Mouse (Mus musculus) hindbrain, embryonic 12.5 days (tissue): ENCODE results near the gene Smarcd1. TPM values are rescaled to one million over a fixed set of nuclear protein-coding genes. Genes with fewer than 3 reads are reported as not detected.
A peak's percentile ranks its signal among the peaks of the same experiment; 100 is the strongest.
"Not testable (repeated sequence)": the region's sequence is repeated elsewhere in the genome, so short reads cannot be mapped to it uniquely, and the experiment has no call there.

ENCODE experiments used
- ATAC-seq: fragments of 200-750 bp; cut with Nextera tagmentation; 2 replicates; pipeline ENCODE4 v1.8.0; 2017; ENCODE audit warnings: moderate TSS enrichment; ENCODE audit not compliant: low FRiP score
- H3K27ac ChIP-seq: fragments of 300-500 bp; sonication (generic); 2 replicates; pipeline ENCODE4 v1.5.1; 2016; ENCODE audit warnings: mild to moderate bottlenecking
- H3K27me3 ChIP-seq: fragments of 300-500 bp; sonication (generic); 2 replicates; pipeline ENCODE4 v1.6.1; 2016; ENCODE audit warnings: mild to moderate bottlenecking
- H3K36me3 ChIP-seq: fragments of 300-500 bp; sonication (generic); 2 replicates; pipeline ENCODE4 v1.6.1; 2016; ENCODE audit warnings: mild to moderate bottlenecking
- H3K4me1 ChIP-seq: fragments of 300-500 bp; sonication (generic); 2 replicates; pipeline ENCODE4 v1.6.1; 2016
- H3K4me2 ChIP-seq: fragments of 300-500 bp; sonication (generic); replicated peaks from 2 replicates; pipeline ENCODE4 v1.6.1; 2016; ENCODE audit warnings: mild to moderate bottlenecking
- H3K4me3 ChIP-seq: fragments of 300-500 bp; sonication (generic); 2 replicates; pipeline ENCODE4 v1.5.1; 2016; ENCODE audit warnings: mild to moderate bottlenecking
- H3K9ac ChIP-seq: fragments of 300-500 bp; sonication (generic); 2 replicates; pipeline ENCODE4 v1.6.1; 2016; ENCODE audit warnings: mild to moderate bottlenecking, moderate library complexity
- H3K9me3 ChIP-seq: fragments of 300-500 bp; sonication (generic); replicated peaks from 2 replicates; pipeline ENCODE4 v1.6.1; 2016; ENCODE audit warnings: mild to moderate bottlenecking
- WGBS: fragments of 180-500 bp; shearing (Covaris S2); methylation state at CpG from one replicate; pipeline ENCODE4 v1.1.7; 2016; 5-methylcytosine and 5-hydroxymethylcytosine counted together
- polyA plus RNA-seq: library from polyadenylated mRNA; unstranded; fragments of >200 nt; fragmentation: Nextera tagmentation; extraction: Ambion mirVana; gene quantifications from 2 replicates; pipeline ENCODE4 v1.2.1, GENCODE M21; 2016

Gene Smarcd1
- polyA plus RNA-seq, 1 experiment from 2014 or later, result 123 TPM

DNA sequence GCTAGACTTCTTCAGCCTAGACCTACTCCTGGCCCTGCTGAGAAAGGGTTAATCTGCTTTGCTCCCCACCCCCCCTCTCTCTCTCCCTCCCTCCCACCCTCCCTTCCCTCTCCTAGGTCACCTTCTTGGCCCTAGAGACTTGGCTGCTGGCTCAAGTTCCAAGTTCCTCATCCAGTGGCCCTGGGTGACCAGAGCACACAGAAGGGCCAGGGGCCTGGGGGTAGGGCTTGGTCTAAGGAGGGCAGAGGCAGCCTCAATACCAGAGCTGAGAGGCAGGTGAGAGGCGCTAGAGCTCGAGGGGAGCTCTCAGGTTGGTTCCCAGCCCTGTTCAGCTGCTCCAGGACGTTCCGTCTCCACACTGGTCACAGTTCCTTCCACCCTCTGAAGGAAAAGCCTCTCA lies 11.0 kb upstream of the Smarcd1 start:
- H3K4me1 ChIP-seq, result peaks cover 31% of the 10 kb centered on the region
- no peak overlapping the region for H3K9ac ChIP-seq
- no peaks in the 10 kb centered on the region for H3K9me3 ChIP-seq
- ATAC-seq, result 0 out of 2 replicates have a peak, but pooled peaks have one; percentile 11
- no peak overlapping the region for H3K4me2 ChIP-seq
- H3K4me3 ChIP-seq, result no peak overlapping the region
- no peaks in the 10 kb centered on the region for H3K27me3 ChIP-seq
- H3K36me3 ChIP-seq, result peaks cover 8% of the 10 kb centered on the region
- WGBS, result 24% methylated on average over 4 of the region's 4 CpGs
- peak overlapping the region; percentile 17; the same call in 1 of the 2 replicates for H3K27ac ChIP-seq

DNA sequence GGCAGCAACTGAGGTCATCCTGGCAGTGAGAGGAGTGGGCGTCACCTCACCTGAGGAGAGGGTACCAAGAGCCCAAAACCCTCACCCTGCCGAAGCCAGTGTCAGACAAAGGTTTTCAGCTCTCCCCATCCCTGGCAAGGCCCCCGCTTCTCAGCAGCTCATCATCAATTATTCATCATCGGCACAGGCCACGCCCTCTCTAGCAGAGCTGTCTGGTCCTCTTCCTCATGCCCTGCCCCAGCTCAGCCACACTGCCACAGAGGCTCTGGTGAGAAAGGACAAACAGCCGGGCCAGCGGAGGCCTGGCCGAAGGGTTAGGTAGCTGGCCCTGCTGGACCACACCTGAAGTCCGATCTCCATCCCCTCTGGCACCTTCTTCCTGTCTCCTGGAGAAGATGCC lies 10.0 kb upstream of the Smarcd1 start:
- 47% methylated on average over 9 of the region's 9 CpGs for WGBS
- no peaks in the 10 kb centered on the region for H3K9me3 ChIP-seq
- H3K4me1 ChIP-seq, result peaks cover 31% of the 10 kb centered on the region
- peak overlapping the region; percentile 62 for H3K27ac ChIP-seq
- no peak overlapping the region for H3K4me3 ChIP-seq
- H3K9ac ChIP-seq, result peak overlapping the region; percentile 43
- ATAC-seq, result peak; percentile 62
- peaks cover 7% of the 10 kb centered on the region; the same call in 1 of the 2 replicates for H3K27me3 ChIP-seq
- peak overlapping the region; percentile 22 for H3K4me2 ChIP-seq
- peaks cover 17% of the 10 kb centered on the region for H3K36me3 ChIP-seq

DNA sequence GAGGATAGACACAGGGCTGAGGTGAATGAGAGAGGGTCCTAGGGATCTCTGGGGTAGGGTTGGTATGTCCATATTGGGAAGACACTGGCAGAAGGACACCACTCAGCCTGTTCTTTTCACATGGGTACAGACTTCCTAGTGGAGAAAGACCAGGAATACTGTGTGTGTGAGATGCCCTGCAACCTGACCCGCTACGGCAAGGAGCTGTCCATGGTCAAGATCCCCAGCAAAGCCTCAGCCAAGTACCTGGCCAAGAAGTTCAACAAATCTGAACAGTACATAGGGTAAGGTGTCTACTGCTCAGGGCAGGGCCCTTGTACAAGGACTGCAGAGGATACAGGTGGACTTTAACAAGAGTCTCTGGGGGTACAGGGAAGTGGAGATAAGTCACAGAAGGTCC lies 4.6 kb upstream of the Smarcd1 start:
- Histone ChIP-seq H3K4me1 (peaks cover 11% of the 10 kb centered on the region), H3K9ac (no peak overlapping the region), H3K9me3 (no peaks in the 10 kb centered on the region), H3K27me3 (peaks cover 7% of the 10 kb centered on the region; the same call in 1 of the 2 replicates), H3K36me3 (peaks cover 45% of the 10 kb centered on the region), H3K4me3 (no peak overlapping the region), H3K4me2 (no peak overlapping the region), H3K27ac (no peak overlapping the region)
- 33% methylated on average over 2 of the region's 2 CpGs for WGBS
- ATAC-seq, result no peak

DNA sequence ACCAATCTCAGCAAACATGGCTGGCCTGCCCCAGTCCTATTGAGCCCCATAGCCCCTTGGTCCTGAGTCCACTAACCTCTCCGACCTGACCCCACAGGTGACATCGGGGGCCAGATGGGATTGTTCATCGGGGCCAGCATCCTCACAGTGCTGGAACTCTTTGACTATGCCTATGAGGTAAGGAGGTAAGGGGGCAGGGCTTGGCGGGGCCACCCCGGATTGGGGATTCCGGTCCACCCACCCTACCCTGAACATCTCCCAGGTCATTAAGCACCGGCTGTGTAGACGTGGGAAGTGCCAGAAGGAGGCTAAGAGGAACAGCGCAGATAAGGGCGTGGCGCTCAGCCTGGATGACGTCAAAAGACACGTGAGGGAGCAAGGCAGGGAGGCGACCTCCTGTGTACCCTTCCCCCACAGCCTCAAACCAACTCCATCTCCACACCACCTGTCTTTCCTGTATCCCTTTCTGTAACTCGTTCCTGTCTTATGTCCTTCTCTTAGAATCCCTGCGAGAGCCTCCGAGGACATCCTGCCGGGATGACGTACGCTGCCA lies 3.3 kb upstream of the Smarcd1 start:
- Histone ChIP-seq H3K27ac (no peak overlapping the region), H3K9ac (peak overlapping the region; percentile 35; the same call in 1 of the 2 replicates), H3K27me3 (peaks cover 7% of the 10 kb centered on the region; the same call in 1 of the 2 replicates), H3K36me3 (peaks cover 45% of the 10 kb centered on the region), H3K9me3 (no peaks in the 10 kb centered on the region), H3K4me1 (peaks cover 19% of the 10 kb centered on the region), H3K4me2 (no peak overlapping the region), H3K4me3 (no peak overlapping the region)
- ATAC-seq, result no peak
- 38% methylated on average over 20 of the region's 20 CpGs for WGBS

DNA sequence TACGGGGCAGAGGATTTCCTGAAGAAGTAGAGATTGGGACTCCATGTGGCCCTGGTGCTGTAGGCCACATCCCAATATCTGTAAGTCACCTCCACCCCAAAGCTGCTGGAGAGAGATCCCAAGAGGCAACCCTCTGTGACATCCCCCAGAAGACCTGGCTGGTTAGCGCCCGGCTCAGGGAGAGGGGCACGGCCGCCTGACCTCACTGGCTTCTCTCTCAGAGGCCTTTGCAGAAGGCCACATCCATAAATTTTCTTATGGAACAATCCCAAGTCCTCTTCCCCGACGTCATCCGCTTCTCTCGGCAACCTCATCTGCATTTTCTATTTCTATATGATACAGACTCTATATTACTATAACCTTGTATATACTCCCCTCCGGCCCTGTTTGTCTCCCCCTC lies 2.2 kb upstream of the Smarcd1 start:
- WGBS, result 87% methylated on average over 10 of the region's 10 CpGs

DNA sequence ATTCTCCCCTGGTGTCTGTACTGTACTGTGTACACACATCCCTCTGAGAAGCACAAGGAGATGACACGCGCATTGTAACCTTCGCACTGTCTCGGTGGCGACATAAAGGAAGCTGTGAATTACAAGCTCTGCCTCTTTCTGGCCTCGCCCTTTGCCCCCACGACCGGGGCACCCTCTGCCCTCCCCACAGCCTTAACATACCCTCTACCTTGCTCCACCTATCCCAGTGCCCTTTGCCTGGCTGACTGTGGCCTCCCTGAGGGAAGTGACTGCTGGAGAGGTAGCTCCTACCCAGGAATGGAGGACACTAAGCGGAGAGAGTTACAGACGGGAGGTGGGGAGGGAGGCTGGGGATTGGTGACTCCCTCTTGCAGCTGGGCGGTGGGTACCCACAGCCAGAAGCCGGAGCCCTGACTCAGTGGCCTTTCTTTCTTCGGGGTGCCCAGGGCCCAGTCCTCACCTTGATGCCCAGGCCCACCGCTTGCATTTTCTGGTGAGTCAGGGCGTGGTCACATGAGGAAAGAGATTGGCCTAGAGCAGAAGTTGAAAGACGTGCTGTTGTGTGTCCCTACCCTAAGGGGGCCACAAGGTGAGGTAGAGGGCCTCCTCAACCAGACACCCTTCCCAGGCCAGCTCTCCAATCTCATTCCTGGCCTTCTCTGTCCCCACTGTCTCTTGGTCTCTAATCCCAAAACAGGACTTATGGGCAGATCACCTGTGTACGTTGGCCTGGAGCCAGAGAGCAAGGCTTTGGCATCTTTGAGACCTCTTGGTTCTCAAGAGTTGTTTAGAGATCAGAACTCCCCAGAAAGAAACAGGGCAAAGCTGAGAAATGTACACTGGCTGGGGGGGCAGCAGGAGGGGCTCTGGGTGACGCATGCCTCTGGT lies 1.5 kb upstream of the Smarcd1 start:
- WGBS, result 88% methylated on average over 18 of the region's 18 CpGs
- Histone ChIP-seq H3K27ac (no peak overlapping the region), H3K9ac (peak overlapping the region; percentile 1; the same call in 1 of the 2 replicates)

More for the DNA sequence above, 2.2 kb upstream of the Smarcd1 start:
- peaks cover 7% of the 10 kb centered on the region; the same call in 1 of the 2 replicates for H3K27me3 ChIP-seq
- H3K4me3 ChIP-seq, result no peak overlapping the region
- H3K27ac ChIP-seq, result no peak overlapping the region
- no peaks in the 10 kb centered on the region for H3K9me3 ChIP-seq
- H3K4me1 ChIP-seq, result peaks cover 26% of the 10 kb centered on the region
- no peak for ATAC-seq
- peaks cover 54% of the 10 kb centered on the region for H3K36me3 ChIP-seq
- H3K9ac ChIP-seq, result peak overlapping the region; percentile 1; the same call in 1 of the 2 replicates
- no peak overlapping the region for H3K4me2 ChIP-seq

DNA sequence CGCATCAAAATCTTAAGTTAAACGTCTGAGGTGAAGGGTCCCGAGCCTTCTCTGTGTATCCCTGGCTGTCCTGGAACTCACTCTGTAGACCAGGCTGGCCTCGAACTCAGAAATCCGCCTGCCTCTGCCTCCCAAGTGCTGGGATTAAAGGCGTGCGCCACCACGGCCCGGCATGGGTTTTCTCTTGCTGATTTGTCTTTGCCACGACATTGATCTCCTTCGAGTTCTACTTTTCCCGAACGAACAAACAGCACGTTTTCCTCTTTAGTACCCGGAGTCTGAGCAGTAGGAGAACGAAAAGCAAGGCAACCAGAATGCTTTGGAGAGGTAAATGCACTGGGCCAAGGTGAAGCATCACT lies 310 bp upstream of the Smarcd1 start:
- not testable (repeated sequence) for ATAC-seq, H3K27me3 ChIP-seq, H3K9me3 ChIP-seq
- peak overlapping the region; percentile 89 for H3K4me2 ChIP-seq
- 49% methylated on average over 16 of the region's 16 CpGs for WGBS
- peak overlapping the region; percentile 44 for H3K27ac ChIP-seq
- peaks cover 49% of the 10 kb centered on the region for H3K36me3 ChIP-seq
- peaks cover 29% of the 10 kb centered on the region for H3K4me1 ChIP-seq
- H3K9ac ChIP-seq, result 0 out of 2 replicates have a peak overlapping the region, but pooled peaks have one; percentile 95
- H3K4me3 ChIP-seq, result peak overlapping the region; percentile 85

More for the DNA sequence above, 1.5 kb upstream of the Smarcd1 start:
- Histone ChIP-seq H3K4me1 (peaks cover 29% of the 10 kb centered on the region), H3K4me3 (no peak overlapping the region), H3K27me3 (peaks cover 7% of the 10 kb centered on the region; the same call in 1 of the 2 replicates), H3K4me2 (no peak overlapping the region), H3K36me3 (peaks cover 52% of the 10 kb centered on the region), H3K9me3 (no peaks in the 10 kb centered on the region)
- no peak for ATAC-seq

DNA sequence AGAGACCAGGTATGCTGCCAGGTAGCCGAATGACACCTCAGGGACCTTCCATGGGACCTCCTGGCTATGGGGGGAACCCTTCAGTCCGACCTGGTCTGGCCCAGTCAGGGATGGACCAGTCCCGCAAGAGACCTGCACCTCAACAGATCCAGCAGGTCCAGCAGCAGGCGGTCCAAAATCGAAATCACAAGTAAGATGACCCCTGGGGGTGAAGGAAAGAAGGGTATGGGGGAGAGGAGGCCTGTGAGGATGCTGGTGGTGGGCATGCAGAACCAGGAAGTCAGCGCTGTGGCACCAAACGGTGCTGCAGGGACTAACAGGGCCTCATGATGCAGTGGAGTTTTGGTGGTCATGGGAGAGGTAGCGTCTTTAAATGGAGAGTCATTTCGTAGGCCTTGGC lies 1.2 kb downstream of the Smarcd1 start:
- WGBS, result 60% methylated on average over 9 of the region's 9 CpGs
- no peaks in the 10 kb centered on the region for H3K27me3 ChIP-seq
- peaks cover 52% of the 10 kb centered on the region for H3K36me3 ChIP-seq
- peak overlapping the region; percentile 99 for H3K27ac ChIP-seq
- H3K9me3 ChIP-seq, result no peaks in the 10 kb centered on the region
- 0 out of 2 replicates have a peak, but pooled peaks have one; percentile 8 for ATAC-seq
- peaks cover 29% of the 10 kb centered on the region for H3K4me1 ChIP-seq
- H3K4me2 ChIP-seq, result peak overlapping the region; percentile 89
- H3K4me3 ChIP-seq, result peak overlapping the region; percentile 85
- H3K9ac ChIP-seq, result peak overlapping the region; percentile 95

DNA sequence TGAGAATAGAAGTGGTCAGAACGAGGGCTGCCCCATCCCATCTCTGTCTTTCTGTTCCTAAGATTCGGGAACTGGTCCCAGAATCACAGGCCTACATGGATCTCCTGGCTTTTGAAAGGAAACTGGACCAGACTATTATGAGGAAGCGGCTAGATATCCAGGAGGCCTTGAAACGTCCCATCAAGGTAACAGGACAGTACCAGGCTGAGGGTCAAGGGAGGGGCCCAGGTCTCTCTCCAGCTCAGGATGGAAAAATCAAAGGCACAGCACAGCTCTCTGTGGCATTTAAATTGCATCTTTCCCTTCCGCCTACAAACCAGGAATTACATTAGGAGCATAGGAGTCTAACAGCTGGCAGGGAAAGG lies 1.7 kb downstream of the Smarcd1 start:
- Histone ChIP-seq H3K36me3 (peaks cover 54% of the 10 kb centered on the region), H3K4me1 (peaks cover 29% of the 10 kb centered on the region), H3K27ac (peak overlapping the region; percentile 99), H3K9me3 (no peaks in the 10 kb centered on the region), H3K4me2 (peak overlapping the region; percentile 89), H3K4me3 (peak overlapping the region; percentile 85), H3K9ac (peak overlapping the region; percentile 95), H3K27me3 (no peaks in the 10 kb centered on the region)
- no peak for ATAC-seq
- 57% methylated on average over 5 of the region's 5 CpGs for WGBS

DNA sequence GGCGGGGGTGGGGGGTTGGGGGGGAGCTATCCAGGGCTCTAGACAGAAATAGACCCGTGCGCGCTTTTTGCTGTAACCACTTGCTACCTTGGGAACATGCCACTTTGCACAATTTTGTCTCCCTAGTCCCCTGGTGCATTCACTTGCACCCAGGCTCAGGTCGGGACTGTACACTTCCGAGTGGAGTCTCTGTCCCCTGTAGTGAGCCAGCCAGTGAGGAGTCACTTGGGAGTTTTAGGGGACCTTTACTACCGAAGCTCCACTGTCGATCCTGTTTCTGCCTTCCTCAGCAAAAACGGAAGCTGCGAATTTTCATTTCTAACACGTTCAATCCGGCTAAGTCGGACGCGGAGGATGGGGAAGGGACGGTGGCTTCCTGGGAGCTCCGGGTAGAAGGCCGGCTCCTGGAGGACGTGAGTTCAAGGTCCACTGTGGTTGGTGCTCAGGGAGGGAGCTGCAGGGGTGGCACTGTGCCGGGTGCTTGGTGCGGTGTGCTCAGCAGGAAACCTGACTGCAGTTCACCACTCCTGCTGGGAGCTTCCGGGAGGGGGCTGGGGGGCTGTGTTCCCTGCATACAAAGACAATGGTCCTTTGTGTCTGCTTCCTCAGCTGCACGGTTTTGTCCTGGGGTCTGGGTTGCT lies 2.2 kb downstream of the Smarcd1 start:
- 19% methylated on average over 23 of the region's 23 CpGs for WGBS
- peak overlapping the region; percentile 89 for H3K4me2 ChIP-seq
- H3K36me3 ChIP-seq, result peaks cover 55% of the 10 kb centered on the region
- H3K9me3 ChIP-seq, result no peaks in the 10 kb centered on the region
- peaks cover 29% of the 10 kb centered on the region for H3K4me1 ChIP-seq
- H3K27ac ChIP-seq, result peak overlapping the region; percentile 99
- H3K9ac ChIP-seq, result peak overlapping the region; percentile 95
- no peaks in the 10 kb centered on the region for H3K27me3 ChIP-seq
- H3K4me3 ChIP-seq, result peak overlapping the region; percentile 85
- ATAC-seq, result no peak

DNA sequence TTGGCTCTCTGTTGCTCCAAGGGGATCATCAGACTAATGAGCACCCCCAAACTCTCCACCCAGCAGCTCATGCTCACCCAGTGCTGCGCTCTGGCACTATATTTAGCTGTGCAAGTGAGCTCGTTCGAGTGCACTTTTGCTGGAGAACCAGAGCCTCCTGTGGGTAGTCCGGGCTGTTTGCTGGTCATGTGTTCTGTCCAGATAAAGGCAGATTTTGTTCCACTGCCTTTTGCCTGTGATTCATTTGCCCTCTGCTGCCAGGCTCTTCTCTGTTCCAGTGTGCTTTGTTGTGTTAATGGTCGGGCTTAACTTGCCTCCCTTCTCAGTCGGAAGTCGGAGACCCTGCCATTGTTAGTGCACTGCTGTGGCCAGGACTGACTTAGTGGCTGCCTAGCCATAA lies 3.0 kb downstream of the Smarcd1 start:
- peak overlapping the region; percentile 95 for H3K9ac ChIP-seq
- peaks cover 29% of the 10 kb centered on the region for H3K4me1 ChIP-seq
- H3K36me3 ChIP-seq, result peaks cover 57% of the 10 kb centered on the region
- no peaks in the 10 kb centered on the region for H3K9me3 ChIP-seq
- peak overlapping the region; percentile 89 for H3K4me2 ChIP-seq
- H3K27me3 ChIP-seq, result no peaks in the 10 kb centered on the region
- WGBS, result 27% methylated on average over 7 of the region's 7 CpGs
- H3K4me3 ChIP-seq, result peak overlapping the region; percentile 85
- H3K27ac ChIP-seq, result peak overlapping the region; percentile 99
- no peak for ATAC-seq

DNA sequence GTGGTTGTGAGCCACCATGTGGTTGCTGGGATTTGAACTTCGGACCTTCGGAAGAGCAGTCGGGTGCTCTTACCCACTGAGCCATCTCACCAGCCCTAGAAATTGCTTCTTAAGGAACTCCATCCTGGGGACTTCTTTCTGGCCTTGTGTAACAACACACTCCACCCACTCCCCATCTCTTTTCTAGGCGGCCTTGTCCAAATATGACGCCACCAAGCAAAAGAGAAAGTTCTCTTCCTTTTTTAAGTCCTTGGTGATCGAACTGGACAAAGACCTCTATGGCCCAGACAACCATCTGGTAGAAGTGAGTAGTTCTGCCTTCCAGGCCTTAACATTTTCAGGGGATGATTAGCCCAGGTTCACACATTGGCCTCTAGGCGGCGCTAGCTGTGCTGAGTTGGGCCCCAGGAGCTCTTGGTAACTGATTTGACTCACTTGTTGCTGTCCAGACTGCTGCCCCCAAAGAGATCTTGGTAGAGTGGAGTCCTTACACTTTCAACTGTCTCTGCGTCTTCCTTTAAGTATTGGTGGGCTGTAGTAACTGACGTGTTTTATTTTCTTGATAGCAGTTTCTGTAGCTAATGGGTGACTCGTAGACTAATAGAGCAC lies 3.6 kb downstream of the Smarcd1 start, which contains the start of gene Gm17349:
Gene Gm17349, minus strand, starts transcription at position 51 of the 609 bp plus-strand sequence.
- Histone ChIP-seq H3K4me3 (peak within 1 kb of the TSS; percentile 85), H3K9ac (peak within 1 kb of the TSS; percentile 95), H3K4me1 (peaks cover 29% of the 10 kb centered on the region), H3K36me3 (peaks cover 58% of the 10 kb centered on the region), H3K4me2 (peak within 1 kb of the TSS; percentile 89), H3K9me3 (no peaks in the 10 kb centered on the region), H3K27ac (peak within 1 kb of the TSS; percentile 99), H3K27me3 (no peaks in the 10 kb centered on the region)
- 63% methylated on average over 11 of the region's 11 CpGs for WGBS
- ATAC-seq, result no peak
